Mouse (Mus musculus): ENCODE results near the gene Slc36a2.

GRCm38 (mm10) chr11:55216830-55217229, 32.0 kb upstream of the Slc36a2 start:
- TF ChIP-seq CTCF (IDR thresholded peaks at IDR 0.05; ENCODE audit: insufficient read depth, low read length) = no peak
- TF ChIP-seq POLR2A (IDR thresholded peaks at IDR 0.05; ENCODE audit: borderline replicate concordance, extremely low read depth, low read depth, low read length) = no peak

Data from lung, adult 2 months (tissue).